Mouse (Mus musculus) heart, adult 2 months (tissue): ENCODE measurements at regions not wholly inside any gene's neighbourhood (a gene's known extent, or its start where the extent isn't known, plus 50 kb on each side); places are given as distances from the start of the nearest gene placed in this dataset.

ENCODE experiments used
- CTCF ChIP-seq: fragments of 200-600 bp; IDR thresholded peaks from 2 replicates; pipeline ENCODE4 v1.8.1; 2022; ENCODE audit warnings: antibody characterized with exemption, mild to moderate bottlenecking, moderate library complexity
- EP300 ChIP-seq: fragments of 200-500 bp; IDR thresholded peaks from 2 replicates; pipeline ENCODE4 v1.6.1; 2011; ENCODE audit warnings: low read depth, low read length, control low read depth; ENCODE audit not compliant: insufficient read depth
- POLR2A ChIP-seq: fragments of 200-500 bp; IDR thresholded peaks from 2 replicates; pipeline ENCODE4 v1.6.1; 2011; ENCODE audit warnings: mild to moderate bottlenecking, low read depth, low read length, control low read depth; ENCODE audit not compliant: insufficient read depth

DNA sequence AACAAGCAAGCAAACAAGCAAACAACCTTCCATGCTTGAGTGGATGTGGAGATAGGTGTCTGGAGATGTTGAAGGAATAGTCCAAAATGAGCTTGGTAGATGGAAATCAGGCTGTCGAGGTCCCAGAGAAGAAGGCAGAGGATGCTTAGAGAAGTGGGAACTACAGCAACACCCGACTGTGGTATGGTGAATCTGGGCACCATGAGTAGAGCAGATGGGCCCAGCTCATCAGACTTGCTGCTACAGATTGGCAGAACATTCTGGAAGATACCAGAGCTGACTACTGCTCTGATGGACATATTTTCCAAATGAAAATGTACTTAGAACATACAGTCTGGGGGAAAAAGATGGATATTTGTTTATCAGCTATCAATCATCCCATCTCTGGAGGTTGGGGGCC, 142.9 kb downstream of the Fam173b start:
- TF ChIP-seq POLR2A: no peak
- no peak for TF ChIP-seq CTCF
- no peak for TF ChIP-seq EP300
